Mouse (Mus musculus) liver, postnatal 0 days (tissue): ENCODE measurements at regions not wholly inside any gene's neighbourhood (a gene's known extent, or its start where the extent isn't known, plus 50 kb on each side); places are given as distances from the start of the nearest gene placed in this dataset.

Experiments used
- CTCF ChIP-seq: sonication (generic); IDR thresholded peaks from 2 replicates; pipeline ENCODE4 v1.5.1; 2016; ENCODE audit warnings: antibody characterized with exemption, low read depth
- EP300 ChIP-seq: IDR thresholded peaks from 2 replicates; pipeline ENCODE4 v1.6.1; 2016; ENCODE audit warnings: antibody characterized with exemption, low read depth, mild to moderate bottlenecking

- TF ChIP-seq CTCF (no peak), EP300 (no peak)
These were observed 121.0 kb upstream of the Mgat5 start for GRCm38 (mm10) chr1:127083761-127084308.
